Mouse (Mus musculus) lung, postnatal 25 days (tissue): ENCODE results near the gene Kdm1b.

Experiments
- DNase-seq: peaks from one replicate; pipeline ENCODE4 v3.0.0; 2022; ENCODE audit warnings: low spot score

The Kdm1b gene

GRCm38 (mm10) chr13:47043030-47043680 lies at the start of gene Kdm1b:
TSS of gene Kdm1b (plus strand) at chr13:47043499.
- peak; percentile 97 for DNase-seq

- DNase-seq, result no peak
Observed at GRCm38 (mm10) chr13:46997355-46997754, 45.9 kb upstream of the Kdm1b start.

GRCm38 (mm10) chr13:46999498-46999897 lies 43.8 kb upstream of the Kdm1b start:
- peak; percentile 56 for DNase-seq

GRCm38 (mm10) chr13:47001590-47001989 lies 41.7 kb upstream of the Kdm1b start:
- no peak for DNase-seq

- no peak for DNase-seq
Observed at GRCm38 (mm10) chr13:47013740-47014139, 29.6 kb upstream of the Kdm1b start.

- DNase-seq, result peak; percentile 71
Observed at GRCm38 (mm10) chr13:47014334-47015194, 28.7 kb upstream of the Kdm1b start, which contains the start of gene Nhlrc1. TSS of gene Nhlrc1 (minus strand) at chr13:47014850.

GRCm38 (mm10) chr13:47015195-47015501 lies 28.2 kb upstream of the Kdm1b start:
- peak; percentile 9 for DNase-seq

GRCm38 (mm10) chr13:47017259-47017658 lies 26.0 kb upstream of the Kdm1b start:
- peak; percentile 57 for DNase-seq

GRCm38 (mm10) chr13:47019774-47020173 lies 23.5 kb upstream of the Kdm1b start:
- no peak for DNase-seq

- DNase-seq, result no peak
Observed at GRCm38 (mm10) chr13:47020798-47021197, 22.5 kb upstream of the Kdm1b start.

GRCm38 (mm10) chr13:47030376-47031107 lies 12.8 kb upstream of the Kdm1b start:
- DNase-seq, result no peak

GRCm38 (mm10) chr13:47033602-47034001 lies 9.7 kb upstream of the Kdm1b start:
- no peak for DNase-seq

GRCm38 (mm10) chr13:47037946-47038345 lies 5.4 kb upstream of the Kdm1b start:
- no peak for DNase-seq

- DNase-seq, result no peak
Observed at GRCm38 (mm10) chr13:47040061-47040460, 3.2 kb upstream of the Kdm1b start.

- no peak for DNase-seq
Observed at GRCm38 (mm10) chr13:47042024-47042633, 1.2 kb upstream of the Kdm1b start.

- no peak for DNase-seq
Observed at GRCm38 (mm10) chr13:47043833-47044616, 726 bp downstream of the Kdm1b start.

- no peak for DNase-seq
Observed at GRCm38 (mm10) chr13:47044617-47044947, 1.3 kb downstream of the Kdm1b start, which contains the start of gene Tpmt. TSS of gene Tpmt (minus strand) at chr13:47044737.

- DNase-seq, result peak; percentile 5
Observed at GRCm38 (mm10) chr13:47047996-47048395, 4.7 kb downstream of the Kdm1b start.

GRCm38 (mm10) chr13:47050009-47050408 lies 6.7 kb downstream of the Kdm1b start:
- no peak for DNase-seq

GRCm38 (mm10) chr13:47053971-47054370 lies 10.7 kb downstream of the Kdm1b start:
- no peak for DNase-seq

GRCm38 (mm10) chr13:47056126-47056525 lies 12.8 kb downstream of the Kdm1b start:
- DNase-seq, result no peak

- no peak for DNase-seq
Observed at GRCm38 (mm10) chr13:47056781-47057180, 13.5 kb downstream of the Kdm1b start.
